Mouse (Mus musculus): ENCODE measurements around the gene Prep. TPM values are rescaled to one million over a fixed set of nuclear protein-coding genes. Genes with fewer than 3 reads are reported as not detected.

The Prep gene
- polyA plus RNA-seq, 1 experiment: 2.1 TPM

DNA sequence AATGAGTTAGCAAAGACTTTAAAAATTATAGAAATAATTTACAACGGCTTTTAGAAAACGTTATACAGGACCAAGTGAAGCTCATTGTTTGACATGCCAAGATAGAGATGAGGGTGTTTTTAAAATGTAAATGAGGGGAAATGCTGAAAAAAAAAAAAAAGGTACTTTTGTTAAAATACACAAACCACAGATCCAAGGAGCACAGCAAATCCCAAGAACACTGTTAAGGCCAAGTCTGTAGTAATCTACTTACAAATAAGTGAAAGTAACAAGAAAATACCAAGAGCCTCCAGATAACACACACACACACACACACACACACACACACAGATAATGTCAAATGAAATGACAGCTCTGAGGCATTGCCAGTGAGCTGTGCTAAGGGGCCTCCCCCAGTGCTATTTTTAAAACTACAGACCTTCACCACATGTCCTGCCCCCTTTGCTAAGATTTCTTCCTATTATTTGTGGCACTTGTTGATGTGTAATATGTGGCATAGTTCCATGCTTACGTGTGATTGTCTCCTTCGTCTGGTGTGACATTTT is 37.6 kb downstream of the Prep start:
- Histone ChIP-seq H3K27me3 (ENCODE audit: control insufficient read depth, insufficient read depth, low read length) (no peaks in the 10 kb centered on the region), H3K4me1 (ENCODE audit: control insufficient read depth, insufficient read depth, low read length) (no peaks in the 10 kb centered on the region), H3K36me3 (ENCODE audit: control insufficient read depth, insufficient read depth, low read length) (no peaks in the 10 kb centered on the region), H3K27ac (ENCODE audit: control insufficient read depth, insufficient read depth, low read depth, low read length) (no peak overlapping the region), H3K4me3 (ENCODE audit: control insufficient read depth, low read depth, low read length) (no peak overlapping the region)
- TF ChIP-seq CTCF (IDR thresholded peaks at IDR 0.05; ENCODE audit: control insufficient read depth, insufficient read depth, insufficient replicate concordance, low read depth, low read length): no peak
- no peak for TF ChIP-seq POLR2A (IDR thresholded peaks at IDR 0.05; ENCODE audit: control insufficient read depth, low read depth, low read length)

- H3K36me3 ChIP-seq (ENCODE audit: control insufficient read depth, insufficient read depth, low read length): no peaks in the 10 kb centered on the region
- TF ChIP-seq CTCF (IDR thresholded peaks at IDR 0.05; ENCODE audit: control insufficient read depth, insufficient read depth, insufficient replicate concordance, low read depth, low read length): no peak
- TF ChIP-seq POLR2A (IDR thresholded peaks at IDR 0.05; ENCODE audit: control insufficient read depth, low read depth, low read length): no peak
- H3K27me3 ChIP-seq (ENCODE audit: control insufficient read depth, insufficient read depth, low read length): no peaks in the 10 kb centered on the region
- H3K27ac ChIP-seq (ENCODE audit: control insufficient read depth, insufficient read depth, low read depth, low read length): no peak overlapping the region
- H3K4me3 ChIP-seq (ENCODE audit: control insufficient read depth, low read depth, low read length): no peak overlapping the region
- H3K4me1 ChIP-seq (ENCODE audit: control insufficient read depth, insufficient read depth, low read length): no peaks in the 10 kb centered on the region
These were observed 39.5 kb downstream of the Prep start for GRCm38 (mm10) chr10:45106541-45106940.

DNA sequence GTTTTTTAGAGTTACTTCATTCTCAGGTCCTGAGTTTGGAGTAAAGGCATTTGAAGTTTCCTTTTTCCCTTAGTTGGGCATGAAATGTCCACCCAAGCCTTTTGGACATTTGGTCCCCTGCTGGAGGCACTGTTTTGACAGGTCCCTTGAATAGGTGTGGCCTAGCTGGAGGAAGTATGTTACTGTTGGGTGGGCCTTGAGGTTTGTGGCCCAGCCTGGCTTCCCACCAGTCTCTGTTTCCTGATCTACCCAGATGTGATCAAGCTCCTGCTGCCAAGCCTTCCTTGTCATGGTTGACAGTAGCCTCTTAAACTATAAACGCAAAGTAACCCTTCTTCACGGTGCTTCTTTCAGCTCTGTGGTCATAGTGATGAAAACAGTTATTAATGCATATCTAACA is 40.3 kb downstream of the Prep start:
- Histone ChIP-seq H3K4me1 (ENCODE audit: control insufficient read depth, insufficient read depth, low read length) (no peaks in the 10 kb centered on the region), H3K4me3 (ENCODE audit: control insufficient read depth, low read depth, low read length) (no peak overlapping the region), H3K36me3 (ENCODE audit: control insufficient read depth, insufficient read depth, low read length) (no peaks in the 10 kb centered on the region), H3K27me3 (ENCODE audit: control insufficient read depth, insufficient read depth, low read length) (no peaks in the 10 kb centered on the region), H3K27ac (ENCODE audit: control insufficient read depth, insufficient read depth, low read depth, low read length) (no peak overlapping the region)
- TF ChIP-seq CTCF (IDR thresholded peaks at IDR 0.05; ENCODE audit: control insufficient read depth, insufficient read depth, insufficient replicate concordance, low read depth, low read length) (no peak), POLR2A (IDR thresholded peaks at IDR 0.05; ENCODE audit: control insufficient read depth, low read depth, low read length) (no peak)

DNA sequence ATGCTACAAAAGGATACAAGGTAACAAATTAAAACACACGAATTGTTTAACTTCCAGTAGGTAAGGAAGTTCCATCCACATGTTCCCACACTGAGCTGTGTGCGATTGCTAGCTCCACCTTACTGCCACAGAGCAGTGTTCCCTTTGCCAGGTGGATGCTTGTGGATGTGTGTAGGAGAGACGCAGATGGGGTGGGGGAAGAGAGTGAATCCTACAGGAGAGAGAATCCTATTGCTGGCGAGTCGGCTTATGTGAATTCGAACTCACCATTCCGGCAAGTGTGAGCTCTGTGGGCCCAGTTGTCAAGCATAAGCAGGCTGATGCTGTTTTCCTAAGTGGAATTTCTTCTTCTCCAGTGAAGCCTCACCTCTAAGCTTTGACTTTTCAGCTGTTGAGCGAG is 42.0 kb downstream of the Prep start:
- H3K36me3 ChIP-seq (ENCODE audit: control insufficient read depth, insufficient read depth, low read length): no peaks in the 10 kb centered on the region
- H3K27ac ChIP-seq (ENCODE audit: control insufficient read depth, insufficient read depth, low read depth, low read length): no peak overlapping the region
- no peak overlapping the region for H3K4me3 ChIP-seq (ENCODE audit: control insufficient read depth, low read depth, low read length)
- TF ChIP-seq CTCF (IDR thresholded peaks at IDR 0.05; ENCODE audit: control insufficient read depth, insufficient read depth, insufficient replicate concordance, low read depth, low read length) (no peak), POLR2A (IDR thresholded peaks at IDR 0.05; ENCODE audit: control insufficient read depth, low read depth, low read length) (no peak)
- no peaks in the 10 kb centered on the region for H3K4me1 ChIP-seq (ENCODE audit: control insufficient read depth, insufficient read depth, low read length)
- H3K27me3 ChIP-seq (ENCODE audit: control insufficient read depth, insufficient read depth, low read length): no peaks in the 10 kb centered on the region

DNA sequence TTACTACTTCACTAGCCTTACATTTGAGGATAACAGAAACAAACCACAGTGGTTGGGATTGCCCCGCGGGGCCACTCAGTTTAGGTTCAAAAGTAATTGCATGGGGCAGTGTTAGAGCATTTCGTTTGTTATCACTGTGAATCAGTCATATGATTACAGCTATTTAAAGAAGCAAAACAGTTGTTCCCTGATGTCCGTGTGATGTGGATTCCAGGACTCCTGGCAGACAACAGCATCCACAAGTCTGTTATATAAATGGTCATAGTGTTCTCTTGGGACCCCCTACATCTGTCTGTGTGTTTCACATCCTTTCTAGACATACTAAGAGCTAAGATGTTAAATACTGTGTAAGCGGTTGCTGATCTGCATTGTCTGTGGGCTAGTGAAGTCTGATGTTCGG is 43.0 kb downstream of the Prep start:
- Histone ChIP-seq H3K4me3 (ENCODE audit: control insufficient read depth, low read depth, low read length) (no peak overlapping the region), H3K4me1 (ENCODE audit: control insufficient read depth, insufficient read depth, low read length) (no peaks in the 10 kb centered on the region), H3K27ac (ENCODE audit: control insufficient read depth, insufficient read depth, low read depth, low read length) (no peak overlapping the region), H3K27me3 (ENCODE audit: control insufficient read depth, insufficient read depth, low read length) (no peaks in the 10 kb centered on the region), H3K36me3 (ENCODE audit: control insufficient read depth, insufficient read depth, low read length) (no peaks in the 10 kb centered on the region)
- no peak for TF ChIP-seq POLR2A (IDR thresholded peaks at IDR 0.05; ENCODE audit: control insufficient read depth, low read depth, low read length)
- no peak for TF ChIP-seq CTCF (IDR thresholded peaks at IDR 0.05; ENCODE audit: control insufficient read depth, insufficient read depth, insufficient replicate concordance, low read depth, low read length)

DNA sequence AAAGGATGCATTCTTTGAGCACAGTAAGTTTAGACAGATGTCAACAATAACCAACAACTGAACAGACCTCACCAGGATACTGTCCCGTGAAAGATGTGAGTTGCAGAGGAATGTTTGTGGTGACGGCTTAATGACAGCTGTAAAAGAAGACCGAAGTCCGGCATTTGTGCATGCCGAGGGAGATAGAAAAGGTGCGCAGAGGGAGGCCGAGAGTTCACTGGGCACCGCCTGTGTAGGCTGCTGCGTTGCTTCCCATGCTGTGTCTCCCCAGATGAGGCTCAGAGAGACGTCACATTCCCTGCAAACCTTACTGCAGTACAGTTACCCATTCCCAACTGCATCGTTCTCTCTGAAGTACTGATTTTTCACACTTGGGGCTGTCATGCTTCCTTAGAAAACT is 45.9 kb downstream of the Prep start:
- Histone ChIP-seq H3K27ac (ENCODE audit: control insufficient read depth, insufficient read depth, low read depth, low read length) (no peak overlapping the region), H3K36me3 (ENCODE audit: control insufficient read depth, insufficient read depth, low read length) (no peaks in the 10 kb centered on the region), H3K27me3 (ENCODE audit: control insufficient read depth, insufficient read depth, low read length) (no peaks in the 10 kb centered on the region), H3K4me1 (ENCODE audit: control insufficient read depth, insufficient read depth, low read length) (no peaks in the 10 kb centered on the region), H3K4me3 (ENCODE audit: control insufficient read depth, low read depth, low read length) (no peak overlapping the region)
- no peak for TF ChIP-seq CTCF (IDR thresholded peaks at IDR 0.05; ENCODE audit: control insufficient read depth, insufficient read depth, insufficient replicate concordance, low read depth, low read length)
- no peak for TF ChIP-seq POLR2A (IDR thresholded peaks at IDR 0.05; ENCODE audit: control insufficient read depth, low read depth, low read length)

GRCm38 (mm10) chr10:45114462-45114861 is 47.5 kb downstream of the Prep start:
- no peaks in the 10 kb centered on the region for H3K4me1 ChIP-seq (ENCODE audit: control insufficient read depth, insufficient read depth, low read length)
- no peaks in the 10 kb centered on the region for H3K36me3 ChIP-seq (ENCODE audit: control insufficient read depth, insufficient read depth, low read length)
- TF ChIP-seq CTCF (IDR thresholded peaks at IDR 0.05; ENCODE audit: control insufficient read depth, insufficient read depth, insufficient replicate concordance, low read depth, low read length) (peak; percentile 36; the same call in 1 of the 2 replicates), POLR2A (IDR thresholded peaks at IDR 0.05; ENCODE audit: control insufficient read depth, low read depth, low read length) (no peak)
- H3K4me3 ChIP-seq (ENCODE audit: control insufficient read depth, low read depth, low read length): no peak overlapping the region
- no peaks in the 10 kb centered on the region for H3K27me3 ChIP-seq (ENCODE audit: control insufficient read depth, insufficient read depth, low read length)
- no peak overlapping the region for H3K27ac ChIP-seq (ENCODE audit: control insufficient read depth, insufficient read depth, low read depth, low read length)

DNA sequence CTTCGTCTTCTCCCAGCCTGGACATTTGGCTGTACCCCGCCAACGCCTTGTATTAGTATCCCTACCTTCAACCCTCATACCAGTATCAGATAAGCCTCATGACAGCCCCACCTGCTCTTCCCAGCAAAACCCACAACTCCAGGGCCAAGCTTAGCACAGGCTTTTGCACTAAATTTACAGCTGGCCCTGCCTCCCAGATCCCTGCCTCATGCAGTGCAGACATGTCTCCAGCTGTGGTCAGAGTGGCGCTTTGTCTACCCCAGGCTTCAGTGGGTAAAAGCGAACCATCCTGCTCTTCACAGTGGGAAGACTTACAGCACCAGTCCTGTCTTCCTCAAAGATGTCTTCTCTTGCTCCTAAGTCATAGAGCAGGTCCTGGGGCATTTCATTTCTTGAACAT is 49.8 kb downstream of the Prep start:
- no peak for TF ChIP-seq POLR2A (IDR thresholded peaks at IDR 0.05; ENCODE audit: control insufficient read depth, low read depth, low read length)
- no peaks in the 10 kb centered on the region for H3K36me3 ChIP-seq (ENCODE audit: control insufficient read depth, insufficient read depth, low read length)
- no peak overlapping the region for H3K27ac ChIP-seq (ENCODE audit: control insufficient read depth, insufficient read depth, low read depth, low read length)
- no peaks in the 10 kb centered on the region for H3K27me3 ChIP-seq (ENCODE audit: control insufficient read depth, insufficient read depth, low read length)
- H3K4me3 ChIP-seq (ENCODE audit: control insufficient read depth, low read depth, low read length): no peak overlapping the region
- H3K4me1 ChIP-seq (ENCODE audit: control insufficient read depth, insufficient read depth, low read length): no peaks in the 10 kb centered on the region

Measured in testis, adult 2 months (tissue).